Mouse (Mus musculus): ENCODE results near the gene Pcdh7. TPM values are rescaled to one million over a fixed set of nuclear protein-coding genes. Genes with fewer than 3 reads are reported as not detected.

The Pcdh7 gene
- polyA plus RNA-seq, 1 experiment from 2014 or later = 14.0 TPM

- Histone ChIP-seq H3K27ac (replicated peaks; ENCODE audit: low read depth, low read length) (peak overlapping the region; percentile 95), H3K27me3 (replicated peaks; ENCODE audit: control insufficient read depth, insufficient read depth, low read length) (peaks cover 10% of the 10 kb centered on the region), H3K4me3 (ENCODE audit: low read depth, low read length) (peak overlapping the region; percentile 73), H3K9me3 (ENCODE audit: control insufficient read depth, low read length) (no peaks in the 10 kb centered on the region), H3K4me1 (ENCODE audit: control insufficient read depth, insufficient read depth, low read length) (peaks cover 10% of the 10 kb centered on the region), H3K36me3 (ENCODE audit: control insufficient read depth, insufficient read depth, low read length) (no peaks in the 10 kb centered on the region), H3K9ac (ENCODE audit: low read depth, low read length) (peak overlapping the region; percentile 75), H3K4me2 (ENCODE audit: low read depth, low read length) (peak overlapping the region; percentile 86)
- under 1% methylated on average over 50 of the region's 53 CpGs for WGBS
- ATAC-seq (ENCODE audit: low read depth) (peak; percentile 23), DNase-seq (ENCODE audit: low spot score) (peak; percentile 86)
Measured at GRCm38 (mm10) chr5:57717238-57717905, 395 bp upstream of the Pcdh7 start.

- DNase-seq (ENCODE audit: low spot score) (peak; percentile 52), ATAC-seq (ENCODE audit: low read depth) (no peak)
- Histone ChIP-seq H3K9me3 (ENCODE audit: control insufficient read depth, low read length) (no peaks in the 10 kb centered on the region), H3K4me3 (ENCODE audit: low read depth, low read length) (peak overlapping the region; percentile 73), H3K36me3 (ENCODE audit: control insufficient read depth, insufficient read depth, low read length) (no peaks in the 10 kb centered on the region), H3K9ac (ENCODE audit: low read depth, low read length) (peak overlapping the region; percentile 75), H3K4me2 (ENCODE audit: low read depth, low read length) (peak overlapping the region; percentile 86), H3K27me3 (replicated peaks; ENCODE audit: control insufficient read depth, insufficient read depth, low read length) (peaks cover 10% of the 10 kb centered on the region), H3K27ac (replicated peaks; ENCODE audit: low read depth, low read length) (peak overlapping the region; percentile 95), H3K4me1 (ENCODE audit: control insufficient read depth, insufficient read depth, low read length) (peaks cover 13% of the 10 kb centered on the region)
- under 1% methylated on average over 36 of the region's 54 CpGs for WGBS
Measured at GRCm38 (mm10) chr5:57718876-57719593, 1.3 kb downstream of the Pcdh7 start.

- DNase-seq (ENCODE audit: low spot score) (peak; percentile 64), ATAC-seq (ENCODE audit: low read depth) (no peak)
- H3K27me3 ChIP-seq (replicated peaks; ENCODE audit: control insufficient read depth, insufficient read depth, low read length) = peaks cover 10% of the 10 kb centered on the region
- H3K4me1 ChIP-seq (ENCODE audit: control insufficient read depth, insufficient read depth, low read length) = peaks cover 14% of the 10 kb centered on the region
- no peaks in the 10 kb centered on the region for H3K36me3 ChIP-seq (ENCODE audit: control insufficient read depth, insufficient read depth, low read length)
- WGBS = under 1% methylated on average over 34 of the region's 59 CpGs
- H3K9ac ChIP-seq (ENCODE audit: low read depth, low read length) = peak overlapping the region; percentile 75
- no peak overlapping the region for H3K27ac ChIP-seq (replicated peaks; ENCODE audit: low read depth, low read length)
- H3K4me3 ChIP-seq (ENCODE audit: low read depth, low read length) = peak overlapping the region; percentile 73
- no peaks in the 10 kb centered on the region for H3K9me3 ChIP-seq (ENCODE audit: control insufficient read depth, low read length)
- peak overlapping the region; percentile 86 for H3K4me2 ChIP-seq (ENCODE audit: low read depth, low read length)
Measured at GRCm38 (mm10) chr5:57719594-57720185, 1.9 kb downstream of the Pcdh7 start.

GRCm38 (mm10) chr5:57720206-57720880 lies 2.6 kb downstream of the Pcdh7 start:
- WGBS = 4% methylated on average over 34 of the region's 34 CpGs
- Histone ChIP-seq H3K4me1 (ENCODE audit: control insufficient read depth, insufficient read depth, low read length) (peaks cover 14% of the 10 kb centered on the region), H3K9ac (ENCODE audit: low read depth, low read length) (peak overlapping the region; percentile 75), H3K27me3 (replicated peaks; ENCODE audit: control insufficient read depth, insufficient read depth, low read length) (peaks cover 10% of the 10 kb centered on the region), H3K4me3 (ENCODE audit: low read depth, low read length) (peak overlapping the region; percentile 73), H3K27ac (replicated peaks; ENCODE audit: low read depth, low read length) (no peak overlapping the region), H3K4me2 (ENCODE audit: low read depth, low read length) (peak overlapping the region; percentile 86), H3K36me3 (ENCODE audit: control insufficient read depth, insufficient read depth, low read length) (no peaks in the 10 kb centered on the region), H3K9me3 (ENCODE audit: control insufficient read depth, low read length) (no peaks in the 10 kb centered on the region)
- ATAC-seq (ENCODE audit: low read depth) = no peak
- DNase-seq (ENCODE audit: low spot score) = peak; percentile 11

GRCm38 (mm10) chr5:57721148-57721712 lies 3.5 kb downstream of the Pcdh7 start:
- H3K27ac ChIP-seq (replicated peaks; ENCODE audit: low read depth, low read length) = no peak overlapping the region
- H3K27me3 ChIP-seq (replicated peaks; ENCODE audit: control insufficient read depth, insufficient read depth, low read length) = peaks cover 10% of the 10 kb centered on the region
- H3K9me3 ChIP-seq (ENCODE audit: control insufficient read depth, low read length) = no peaks in the 10 kb centered on the region
- H3K4me3 ChIP-seq (ENCODE audit: low read depth, low read length) = peak overlapping the region; percentile 73
- no peaks in the 10 kb centered on the region for H3K36me3 ChIP-seq (ENCODE audit: control insufficient read depth, insufficient read depth, low read length)
- DNase-seq (ENCODE audit: low spot score) (no peak), ATAC-seq (ENCODE audit: low read depth) (no peak)
- 32% methylated on average over 8 of the region's 8 CpGs for WGBS
- peaks cover 14% of the 10 kb centered on the region for H3K4me1 ChIP-seq (ENCODE audit: control insufficient read depth, insufficient read depth, low read length)
- H3K4me2 ChIP-seq (ENCODE audit: low read depth, low read length) = peak overlapping the region; percentile 86
- peak overlapping the region; percentile 31; the same call in 1 of the 2 replicates for H3K9ac ChIP-seq (ENCODE audit: low read depth, low read length)

GRCm38 (mm10) chr5:57721927-57722326 lies 4.2 kb downstream of the Pcdh7 start:
- WGBS = 33% methylated on average over 6 of the region's 6 CpGs
- H3K9ac ChIP-seq (ENCODE audit: low read depth, low read length) = 0 out of 2 replicates have a peak overlapping the region, but pooled peaks have one; percentile 0
- H3K4me2 ChIP-seq (ENCODE audit: low read depth, low read length) = peak overlapping the region; percentile 86
- peak overlapping the region; percentile 73 for H3K4me3 ChIP-seq (ENCODE audit: low read depth, low read length)
- H3K27ac ChIP-seq (replicated peaks; ENCODE audit: low read depth, low read length) = no peak overlapping the region
- H3K27me3 ChIP-seq (replicated peaks; ENCODE audit: control insufficient read depth, insufficient read depth, low read length) = peaks cover 10% of the 10 kb centered on the region
- H3K36me3 ChIP-seq (ENCODE audit: control insufficient read depth, insufficient read depth, low read length) = no peaks in the 10 kb centered on the region
- DNase-seq (ENCODE audit: low spot score) (no peak), ATAC-seq (ENCODE audit: low read depth) (no peak)
- H3K9me3 ChIP-seq (ENCODE audit: control insufficient read depth, low read length) = no peaks in the 10 kb centered on the region
- peaks cover 14% of the 10 kb centered on the region for H3K4me1 ChIP-seq (ENCODE audit: control insufficient read depth, insufficient read depth, low read length)

- 19% methylated on average over 1 of the region's 1 CpGs for WGBS
- Histone ChIP-seq H3K9me3 (ENCODE audit: control insufficient read depth, low read length) (no peaks in the 10 kb centered on the region), H3K9ac (ENCODE audit: low read depth, low read length) (no peak overlapping the region), H3K4me2 (ENCODE audit: low read depth, low read length) (no peak overlapping the region), H3K4me3 (ENCODE audit: low read depth, low read length) (no peak overlapping the region), H3K27ac (replicated peaks; ENCODE audit: low read depth, low read length) (no peak overlapping the region), H3K4me1 (ENCODE audit: control insufficient read depth, insufficient read depth, low read length) (no peaks in the 10 kb centered on the region), H3K27me3 (replicated peaks; ENCODE audit: control insufficient read depth, insufficient read depth, low read length) (no peaks in the 10 kb centered on the region), H3K36me3 (ENCODE audit: control insufficient read depth, insufficient read depth, low read length) (no peaks in the 10 kb centered on the region)
- DNase-seq (ENCODE audit: low spot score) (no peak), ATAC-seq (ENCODE audit: low read depth) (no peak)
Measured at GRCm38 (mm10) chr5:57733451-57733850, 15.7 kb downstream of the Pcdh7 start.

- no peaks in the 10 kb centered on the region for H3K27me3 ChIP-seq (replicated peaks; ENCODE audit: control insufficient read depth, insufficient read depth, low read length)
- H3K27ac ChIP-seq (replicated peaks; ENCODE audit: low read depth, low read length) = no peak overlapping the region
- ATAC-seq (ENCODE audit: low read depth) (no peak), DNase-seq (ENCODE audit: low spot score) (no peak)
- H3K9me3 ChIP-seq (ENCODE audit: control insufficient read depth, low read length) = no peaks in the 10 kb centered on the region
- H3K36me3 ChIP-seq (ENCODE audit: control insufficient read depth, insufficient read depth, low read length) = no peaks in the 10 kb centered on the region
- H3K9ac ChIP-seq (ENCODE audit: low read depth, low read length) = no peak overlapping the region
- 86% methylated on average over 6 of the region's 6 CpGs for WGBS
- H3K4me3 ChIP-seq (ENCODE audit: low read depth, low read length) = no peak overlapping the region
- H3K4me2 ChIP-seq (ENCODE audit: low read depth, low read length) = no peak overlapping the region
- no peaks in the 10 kb centered on the region for H3K4me1 ChIP-seq (ENCODE audit: control insufficient read depth, insufficient read depth, low read length)
Measured at GRCm38 (mm10) chr5:57735723-57736122, 18.0 kb downstream of the Pcdh7 start.

All from embryonic facial prominence, embryonic 14.5 days (tissue).